In genomic region chr17:10661294-10661693, GRCm38 (mm10) we compare ENCODE assay signal across 21 mouse cellular contexts.
DNase-seq lines count a peak whose midpoint lies in the region; TF ChIP-seq lines count a peak whose summit lies in the region.
"Had no signal": no experiment of that assay in that cellular context is flagged by ENCODE, and none has a peak within 500 bp of the region (broad histone marks: within the 10 kb centered on the region; RNA-seq: fewer than 3 reads in every experiment).

No protein-coding gene starts in this region.

- TF ChIP-seq CTCF in layer of hippocampus, adult 2 months (conservative IDR thresholded peaks at IDR 0.05), result no peak

- peak in 1 of 2 experiments; percentile 41 for DNase-seq in layer of hippocampus, adult 2 months (ENCODE audit: low spot score in 2 of 2)
- DNase-seq in layer of hippocampus, postnatal 25 days (ENCODE audit: extremely low spot score in 1 of 2, low spot score in 1 of 2), result no peak
- DNase-seq in right cerebral cortex, adult 18-20 months, result peak; percentile 18
- DNase-seq in right cerebral cortex, postnatal 36 days (ENCODE audit: low spot score in 2 of 2), result no peak
- peak; percentile 12 for DNase-seq in telencephalon, adult 2 months (ENCODE audit: low read depth, low spot score)
- no peak for DNase-seq in left cerebral cortex, postnatal 10 days (ENCODE audit: extremely low spot score in 1 of 2, low spot score in 2 of 2)
- DNase-seq: adrenal gland, adult 8-10 months; adrenal gland, postnatal 25 days; cerebellum, adult 18-20 months; cerebellum, adult 9-10 months; cerebellum, postnatal 14 days; gastrocnemius, postnatal 25 days; heart, adult 18-20 months; heart, postnatal 10 days; heart, postnatal 36 days had no signal

- H3K27ac ChIP-seq in layer of hippocampus, adult 2 months, result peak overlapping the region; percentile 7; the same call in 1 of the 2 replicates
- H3K27ac ChIP-seq: forebrain, embryonic 10.5 days; forebrain, embryonic 13.5 days; heart, embryonic 15.5 days; hindbrain, embryonic 10.5 days; hindbrain, embryonic 13.5 days had no signal

- intact Hi-C loops in left cerebral cortex, postnatal 10 days (cut with DNase I), result no loop called here

- H3K4me3 ChIP-seq in layer of hippocampus, adult 2 months, result no peak overlapping the region
- H3K4me3 ChIP-seq: forebrain, embryonic 10.5 days; forebrain, embryonic 13.5 days; heart, embryonic 12.5 days; heart, embryonic 15.5 days; hindbrain, embryonic 10.5 days; hindbrain, embryonic 13.5 days had no signal

Comparison
In these comparisons a context has a peak if more than half of its experiments do, and no peak if none do; other contexts are left out.
1. DNase-seq: peak in right cerebral cortex, adult 18-20 months (single experiment) and telencephalon, adult 2 months (single experiment); none in layer of hippocampus, postnatal 25 days (0 of 2), right cerebral cortex, postnatal 36 days (0 of 2) and left cerebral cortex, postnatal 10 days (0 of 2).